Mouse (Mus musculus) lung, adult 2 months (tissue): ENCODE results near the gene Sp7.

Source experiments
- CTCF ChIP-seq: fragments of 200-500 bp; IDR thresholded peaks from 2 replicates; pipeline ENCODE4 v1.5.1; 2011; ENCODE audit warnings: mild to moderate bottlenecking, low read length, control low read depth; ENCODE audit not compliant: insufficient read depth
- POLR2A ChIP-seq: fragments of 200-500 bp; IDR thresholded peaks from 2 replicates; pipeline ENCODE4 v1.6.1; 2011; ENCODE audit warnings: low read depth, mild to moderate bottlenecking, control low read depth, low read length, borderline replicate concordance; ENCODE audit errors: extremely low read depth

- TF ChIP-seq POLR2A, result no peak
- no peak for TF ChIP-seq CTCF
Measured at GRCm38 (mm10) chr15:102395061-102395460, 28.1 kb upstream of the Sp7 start.
